Mouse (Mus musculus) ES-E14 (cell line): Measurements from ENCODE around the gene Atf7ip.

Source experiments
- ZC3H11A ChIP-seq: IDR thresholded peaks from 2 replicates; pipeline ENCODE4 v1.6.1; 2012; ENCODE audit warnings: low read depth, mild to moderate bottlenecking, inconsistent platforms, low read length, borderline replicate concordance
- ZNF384 ChIP-seq: IDR thresholded peaks from 2 replicates; pipeline ENCODE4 v1.6.1; 2012; ENCODE audit warnings: low read depth, low read length, inconsistent platforms

GRCm38 (mm10) chr6:136612312-136612711, 106.3 kb downstream of the Atf7ip start:
- no peak for TF ChIP-seq ZC3H11A
- TF ChIP-seq ZNF384 = no peak
